Mouse (Mus musculus) heart, postnatal 0 days (tissue): ENCODE measurements around the gene Gm5741.

Experiments used
- CTCF ChIP-seq: IDR thresholded peaks from 2 replicates; pipeline ENCODE4 v1.5.1; 2016; ENCODE audit warnings: antibody characterized with exemption, control low read depth, low read depth
- EP300 ChIP-seq: IDR thresholded peaks from 2 replicates; pipeline ENCODE4 v1.6.1; 2016; ENCODE audit warnings: antibody characterized with exemption, low read depth

- no peak for TF ChIP-seq CTCF
- TF ChIP-seq EP300, result no peak
Measured at GRCm38 (mm10) chr8:85062603-85063002, 5.2 kb downstream of the Gm5741 start.
